Mouse (Mus musculus): ENCODE measurements around the gene Yes1.
"Not testable (repeated sequence)": the region's sequence is repeated elsewhere in the genome, so short reads cannot be mapped to it uniquely, and the experiment has no call there.

Gene Yes1

DNA sequence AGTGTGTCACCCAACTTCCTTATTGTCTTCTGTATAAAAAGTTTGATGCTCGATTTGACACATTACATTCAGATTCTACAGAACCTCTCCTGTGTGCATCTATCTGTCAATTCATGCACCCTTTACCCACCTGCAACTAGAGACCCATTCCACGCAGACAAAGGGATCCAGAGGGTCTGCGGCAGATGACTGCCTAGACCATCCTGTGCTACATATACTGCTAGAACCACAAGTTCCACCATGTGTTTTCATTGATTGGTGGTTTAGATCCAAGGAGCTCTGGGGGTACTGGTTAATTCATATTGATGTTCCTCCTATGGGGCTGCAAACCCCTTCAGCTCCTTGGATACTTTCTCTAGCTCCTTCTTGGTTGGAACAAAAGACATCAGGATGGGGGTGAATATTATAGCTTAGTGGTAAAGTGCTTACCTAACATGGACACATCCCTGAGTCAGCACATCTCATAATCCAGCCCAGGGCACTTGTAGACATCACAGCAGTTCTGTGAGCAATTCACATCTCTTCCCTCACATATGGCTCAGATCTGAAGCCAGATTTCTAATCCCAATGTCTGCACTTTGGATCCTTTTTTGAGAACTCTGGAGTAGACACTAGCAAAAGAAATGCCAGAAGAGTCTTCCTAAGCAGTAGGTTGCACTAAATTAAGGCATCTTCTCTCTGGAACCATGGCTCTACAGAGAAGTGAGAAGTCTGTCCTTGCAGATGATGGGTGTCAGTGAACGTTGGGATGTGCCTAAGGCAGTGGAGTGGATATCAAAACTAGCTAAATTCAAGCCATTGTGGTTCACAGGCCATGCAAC lies 101.5 kb downstream of the Yes1 start:
- DNase-seq = no peak

DNA sequence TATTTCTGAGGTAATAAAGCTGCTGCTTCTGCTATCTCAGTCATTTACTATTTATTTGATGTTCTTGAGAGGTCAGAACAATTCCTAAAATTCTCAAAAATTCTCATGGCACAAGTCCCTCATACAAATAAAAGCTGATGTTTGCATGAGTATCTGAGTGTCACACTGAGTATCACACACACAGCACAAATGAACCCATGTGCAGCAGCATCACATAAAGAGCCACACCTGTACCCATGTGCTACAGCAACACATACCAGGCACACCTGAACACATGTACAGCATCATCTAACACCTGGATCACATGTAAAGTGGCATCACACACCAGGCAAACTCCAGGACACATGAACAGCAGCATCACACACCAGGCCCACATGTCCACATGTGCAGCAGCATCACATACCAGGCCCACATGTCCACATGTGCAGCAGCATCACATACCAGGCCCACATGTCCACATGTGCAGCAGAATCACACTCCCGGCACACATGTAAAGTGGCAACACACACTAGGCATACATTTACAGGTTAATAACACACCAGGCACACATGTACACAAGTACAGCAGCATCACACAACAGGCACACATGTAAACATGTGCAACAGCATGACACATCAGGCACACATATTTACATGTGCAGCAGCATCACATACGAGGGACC lies 102.2 kb downstream of the Yes1 start:
- no peak for DNase-seq

GRCm38 (mm10) chr5:32713703-32714467 lies 102.9 kb downstream of the Yes1 start:
- peak; percentile 98 for DNase-seq

DNA sequence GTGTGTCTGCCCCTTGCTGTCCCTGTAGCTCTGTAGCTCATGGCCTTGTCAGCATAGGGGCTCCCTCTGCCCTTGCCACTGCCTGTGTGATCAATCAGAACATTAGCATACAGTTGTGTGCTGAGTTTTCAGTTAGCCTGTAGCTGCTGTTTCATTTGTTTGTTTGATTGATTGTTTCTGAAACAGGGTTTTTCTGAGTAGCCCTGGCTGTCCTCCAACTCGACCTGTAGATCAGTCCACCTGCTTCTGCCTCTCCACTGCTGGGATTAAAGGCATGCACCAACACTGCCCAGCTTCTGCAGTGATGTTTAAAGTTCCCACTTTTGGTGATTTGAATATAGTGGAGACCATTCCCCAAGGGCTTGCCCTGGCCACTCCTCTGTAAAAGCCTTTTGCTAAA lies 106.8 kb downstream of the Yes1 start:
- no peak for DNase-seq

- no peak for DNase-seq
These were observed 107.9 kb downstream of the Yes1 start for GRCm38 (mm10) chr5:32718916-32719315.

DNA sequence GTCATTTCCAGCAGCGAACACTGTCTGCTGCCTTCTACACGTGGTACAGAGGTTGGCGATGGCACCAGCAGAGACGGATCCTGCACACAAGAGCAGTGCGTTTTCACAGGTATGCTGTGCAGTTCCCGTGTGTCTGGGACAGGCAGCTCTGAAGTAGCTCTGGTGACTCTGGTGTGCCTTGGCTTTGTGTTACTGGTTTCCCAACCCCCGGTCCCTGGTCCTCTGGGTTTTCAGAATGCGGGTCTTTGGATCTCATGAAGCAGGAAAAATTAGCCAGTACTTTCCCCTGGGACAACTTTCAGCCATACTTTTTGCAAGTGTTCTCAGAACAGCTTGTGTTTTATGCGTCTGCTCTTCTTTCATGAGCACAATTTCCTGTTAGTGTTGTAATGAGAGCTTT lies 109.4 kb downstream of the Yes1 start:
- DNase-seq = no peak

DNA sequence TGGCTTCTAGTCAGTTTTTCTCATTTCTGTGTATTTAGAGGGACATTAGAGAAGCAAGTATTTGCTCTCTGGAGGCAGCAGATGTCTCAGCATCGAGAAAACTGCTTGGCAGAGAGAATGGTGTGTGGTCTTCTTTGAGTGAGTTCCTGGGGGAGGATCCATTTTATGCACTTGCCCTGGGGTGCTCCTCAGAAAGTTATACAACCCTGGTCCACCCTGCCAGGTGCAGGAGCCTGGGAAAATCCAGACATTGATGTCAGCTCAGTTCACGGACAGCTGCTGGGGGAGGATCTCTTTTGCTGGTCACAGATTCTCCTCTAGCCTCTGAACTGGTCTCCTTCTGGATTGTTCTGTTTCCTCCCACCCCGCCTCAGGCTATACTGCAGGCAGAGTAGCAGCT lies 110.3 kb downstream of the Yes1 start:
- DNase-seq = no peak

DNA sequence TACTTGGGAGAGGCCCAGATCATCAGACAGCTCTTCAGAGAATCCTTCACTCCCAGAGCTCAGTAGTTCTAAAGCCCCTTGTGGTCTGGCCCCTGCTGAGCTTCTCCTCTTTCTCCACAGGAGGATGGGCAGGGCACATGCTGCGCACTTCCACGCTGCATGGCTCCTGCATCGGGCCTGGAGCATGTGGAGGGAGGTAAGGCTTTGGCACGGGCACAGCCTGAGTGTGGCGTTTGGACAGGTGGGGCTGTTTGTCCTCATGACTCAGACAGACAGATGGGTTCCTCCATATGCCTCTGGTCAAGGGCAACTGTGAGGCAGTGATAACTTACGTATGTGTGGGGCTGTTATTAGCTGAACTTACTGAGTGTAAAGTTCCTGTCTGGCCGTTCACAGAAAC lies 111.3 kb downstream of the Yes1 start:
- DNase-seq = no peak

GRCm38 (mm10) chr5:32722711-32723110 lies 111.7 kb downstream of the Yes1 start:
- DNase-seq = not testable (repeated sequence)

GRCm38 (mm10) chr5:32723981-32724380 lies 113.0 kb downstream of the Yes1 start:
- no peak for DNase-seq

DNA sequence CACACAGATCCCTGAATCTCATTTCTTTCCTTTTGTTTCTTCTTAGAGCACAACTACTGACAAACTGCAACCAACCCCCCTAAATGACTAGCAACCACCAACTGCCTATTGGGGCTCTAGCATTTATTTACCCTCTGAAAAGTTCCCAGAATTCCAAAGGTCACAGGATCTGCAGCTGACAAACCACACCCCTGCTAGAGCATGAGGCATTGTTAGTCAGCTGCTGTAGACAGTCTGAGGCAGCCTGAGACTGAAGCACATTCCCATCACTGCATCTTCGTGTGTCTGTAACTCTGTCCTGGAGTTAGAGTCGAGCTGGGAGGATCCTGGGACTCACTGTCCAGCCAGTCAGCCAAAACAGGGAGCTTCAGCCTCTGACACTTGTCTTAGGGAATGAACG lies 114.4 kb downstream of the Yes1 start:
- DNase-seq = not testable (repeated sequence)

- DNase-seq = no peak
These were observed 117.3 kb downstream of the Yes1 start for GRCm38 (mm10) chr5:32728300-32728699.

DNA sequence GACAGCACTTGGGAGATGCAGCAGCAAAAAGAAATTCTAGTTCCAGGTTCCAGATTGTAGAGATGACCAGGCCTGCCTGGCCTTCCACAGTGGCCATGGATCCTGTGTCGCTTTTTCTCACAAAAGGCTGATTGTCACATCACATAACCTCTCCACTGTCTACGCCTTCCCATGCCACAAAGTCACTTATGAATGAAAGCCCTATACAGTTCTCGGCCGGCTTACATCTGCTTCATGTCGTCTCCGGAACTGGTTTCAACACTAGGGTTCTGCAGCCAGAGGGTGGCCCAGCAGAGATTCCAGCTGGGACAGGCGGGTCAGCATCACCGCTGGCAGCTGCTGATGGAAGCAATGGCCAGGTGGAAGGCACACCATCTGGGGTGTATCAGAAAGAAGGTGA lies 117.9 kb downstream of the Yes1 start:
- no peak for DNase-seq

DNA sequence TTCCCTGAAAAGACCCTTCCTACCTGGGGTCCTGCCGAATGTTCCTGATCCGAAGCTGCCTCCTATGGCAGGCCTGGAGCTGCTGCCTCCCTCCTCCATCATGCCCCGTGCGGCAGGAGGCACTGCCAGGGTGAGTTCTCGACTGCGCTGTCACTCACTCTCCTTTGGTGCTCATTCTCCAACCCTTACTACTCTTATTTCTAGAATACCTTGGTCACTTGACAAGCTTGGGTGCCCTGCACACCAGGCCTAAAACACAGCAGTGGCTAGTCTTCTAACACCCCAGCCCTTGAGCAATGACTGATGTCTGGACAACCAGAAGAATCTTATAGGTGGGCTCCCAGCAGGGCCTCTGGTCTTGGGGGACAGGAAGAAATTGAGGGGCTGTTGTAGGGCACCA lies 122.9 kb downstream of the Yes1 start:
- DNase-seq = not testable (repeated sequence)

DNA sequence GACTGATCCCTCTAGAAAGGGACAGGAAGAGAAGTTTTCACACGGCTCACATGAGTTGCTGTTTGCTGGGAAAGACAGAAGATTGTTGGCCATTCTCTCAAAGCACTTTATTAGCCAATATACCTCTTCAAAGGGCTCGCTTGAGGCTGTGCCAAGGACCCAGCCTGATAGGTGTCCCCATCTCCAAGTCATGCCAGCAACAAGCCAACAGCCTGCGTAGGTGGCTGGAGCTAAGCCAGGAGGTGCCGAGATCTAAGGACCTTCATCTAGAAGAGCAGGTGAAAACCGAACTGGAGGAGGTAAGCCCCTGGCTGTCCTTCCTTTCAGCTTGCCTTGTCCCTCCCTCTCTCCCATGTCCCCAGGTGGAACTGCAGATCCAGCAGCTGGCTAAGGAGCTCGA lies 124.8 kb downstream of the Yes1 start:
- no peak for DNase-seq

Measured in layer of hippocampus, adult 9-11 months (tissue).